Mouse (Mus musculus): ENCODE measurements around the gene Gm10100.
"Not testable (repeated sequence)": the region's sequence is repeated elsewhere in the genome, so short reads cannot be mapped to it uniquely, and the experiment has no call there.

Gene Gm10100

GRCm38 (mm10) chr10:77753448-77753847, 27.2 kb downstream of the Gm10100 start:
- DNase-seq = no peak

GRCm38 (mm10) chr10:77759582-77759981, 33.3 kb downstream of the Gm10100 start, which contains the start of gene Gm3233:
TSS of gene Gm3233 (minus strand) at chr10:77759682.
- DNase-seq = not testable (repeated sequence)

DNA sequence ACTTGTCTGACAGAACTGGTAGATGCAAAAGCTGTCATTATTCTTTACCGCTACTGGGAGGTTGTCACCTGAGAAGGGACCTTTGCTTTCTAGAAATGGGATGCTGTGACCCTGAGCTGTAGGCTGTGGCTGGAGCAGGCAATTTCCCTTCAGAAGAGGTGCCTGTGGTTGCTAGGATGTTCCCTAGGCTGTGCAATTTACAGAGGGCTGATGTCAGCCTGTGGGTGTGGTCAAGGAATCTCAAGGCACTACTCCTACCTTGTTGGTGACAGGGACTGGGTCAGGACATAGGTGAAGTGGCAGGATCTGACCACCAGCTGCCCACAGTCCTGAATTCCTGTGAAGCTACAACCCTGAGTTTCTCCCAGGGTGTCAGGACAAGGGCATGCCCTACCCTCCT, 43.4 kb downstream of the Gm10100 start:
- no peak for DNase-seq

DNA sequence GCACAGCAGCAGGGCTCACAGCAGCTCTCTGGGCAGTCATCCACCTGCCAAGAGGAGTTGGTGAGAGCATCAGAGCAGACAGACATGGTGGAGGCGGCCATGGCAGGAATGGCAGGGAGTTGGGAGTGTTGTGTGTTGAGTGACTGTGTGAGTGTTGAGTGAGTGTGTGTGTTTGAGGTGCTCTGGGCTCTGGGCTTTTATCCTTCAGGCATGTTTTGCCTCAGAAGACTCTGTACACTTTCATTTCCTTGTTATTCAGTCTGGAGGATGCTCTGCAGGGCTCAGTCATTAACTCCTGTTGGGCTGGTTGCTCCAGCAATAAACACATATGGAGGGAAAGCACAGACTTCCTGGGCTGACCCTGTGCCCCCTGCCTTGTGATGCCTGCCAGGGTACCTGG, 44.9 kb downstream of the Gm10100 start, which contains the start of gene Gm3238:
Gene Gm3238 (minus strand): TSS at position 101 of the 400 bp plus-strand sequence.
- not testable (repeated sequence) for DNase-seq

- DNase-seq = not testable (repeated sequence)
Measured at GRCm38 (mm10) chr10:77772142-77772541, 45.9 kb downstream of the Gm10100 start.
